Mouse (Mus musculus): ENCODE results near the gene Cpm. TPM values are rescaled to one million over a fixed set of nuclear protein-coding genes. Genes with fewer than 3 reads are reported as not detected.
"Not testable (repeated sequence)": the region's sequence is repeated elsewhere in the genome, so short reads cannot be mapped to it uniquely, and the experiment has no call there.

Gene Cpm
- total and polyA plus RNA-seq, 3 experiments: 0.04 to 0.31 (median 0.17) TPM

- in situ Hi-C loops (cut with MboI; ENCODE audit: low pct_ligation_motif_present, low pct_unique_long_range_greater_than_20kb, low sequenced_read_pairs); H3K27me3 ChIP-seq (replicated peaks); H3K9me3 ChIP-seq (replicated peaks; ENCODE audit: low read length); H3K9ac ChIP-seq (ENCODE audit: insufficient read depth, low read depth); H3K4me3 ChIP-seq (replicated peaks in 1 of 3; ENCODE audit: low read depth in 2 of 3, low read length in 2 of 3, poor library complexity in 1 of 3); H3K4me2 ChIP-seq (ENCODE audit: insufficient read depth, low read depth, poor library complexity, severe bottlenecking); DNase-seq (ENCODE audit: extremely low read depth); dilution Hi-C loops (cut with MboI; ENCODE audit: extremely low pct_ligation_motif_present, extremely low pct_unique_long_range_greater_than_20kb, low sequenced_read_pairs); H3K27ac ChIP-seq (ENCODE audit: insufficient read depth, low read depth): not testable (repeated sequence)
- TF ChIP-seq ZMIZ1 (IDR thresholded peaks at IDR 0.05; ENCODE audit: low read depth, low read length): 0 out of 2 replicates have a peak, but pooled peaks have one; percentile 17
- peaks cover 7 to 18% of the 10 kb centered on the region in 2 experiments for H3K4me1 ChIP-seq (ENCODE audit: control insufficient read depth in 1 of 2, insufficient read depth in 2 of 2)
- peaks cover 88% of the 10 kb centered on the region for H3K79me2 ChIP-seq (replicated peaks; ENCODE audit: control insufficient read depth, extremely low read depth, insufficient read depth, poor library complexity, severe bottlenecking)
- H3K36me3 ChIP-seq (replicated peaks in 1 of 2; ENCODE audit: control insufficient read depth in 1 of 2, insufficient read depth in 1 of 2, low read length in 1 of 2): peaks cover 64 to 82% of the 10 kb centered on the region in 2 experiments
Observed at GRCm38 (mm10) chr10:117704314-117704963, 75.1 kb downstream of the Cpm start.

GRCm38 (mm10) chr10:117704964-117705335 lies 75.7 kb downstream of the Cpm start:
- no peak for DNase-seq (ENCODE audit: extremely low read depth)
- no peak overlapping the region for H3K27ac ChIP-seq (ENCODE audit: insufficient read depth, low read depth)
- H3K79me2 ChIP-seq (replicated peaks; ENCODE audit: control insufficient read depth, extremely low read depth, insufficient read depth, poor library complexity, severe bottlenecking): peaks cover 88% of the 10 kb centered on the region
- no peak overlapping the region; the same call in 1 of the 2 replicates for H3K4me2 ChIP-seq (ENCODE audit: insufficient read depth, low read depth, poor library complexity, severe bottlenecking)
- peaks cover 7 to 18% of the 10 kb centered on the region in 2 experiments for H3K4me1 ChIP-seq (ENCODE audit: control insufficient read depth in 1 of 2, insufficient read depth in 2 of 2)
- no peak for TF ChIP-seq ETS1 (conservative IDR thresholded peaks at IDR 0.05; ENCODE audit: low read depth, low read length)
- no peak for TF ChIP-seq GABPA (IDR thresholded peaks at IDR 0.05; ENCODE audit: insufficient replicate concordance, low read depth, low read length)
- TF ChIP-seq PAX5 (IDR thresholded peaks at IDR 0.05; ENCODE audit: low read length): no peak
- no peak for TF ChIP-seq ZKSCAN1 (IDR thresholded peaks at IDR 0.05; ENCODE audit: borderline replicate concordance, low read depth, low read length)
- no peak for TF ChIP-seq CHD2 (IDR thresholded peaks at IDR 0.05; ENCODE audit: low read length)
- no peak for TF ChIP-seq E2F4 (IDR thresholded peaks at IDR 0.05; ENCODE audit: insufficient replicate concordance, low read depth, low read length)
- TF ChIP-seq CTCF (conservative IDR thresholded peaks at IDR 0.05 in 1 of 2, IDR thresholded peaks at IDR 0.05 in 1 of 2; ENCODE audit: low read depth in 2 of 2, low read length in 2 of 2): no peak
- TF ChIP-seq TBP (conservative IDR thresholded peaks at IDR 0.05; ENCODE audit: low read depth, low read length): no peak
- TF ChIP-seq HCFC1 (IDR thresholded peaks at IDR 0.05; ENCODE audit: low read depth, low read length): no peak
- no peak for TF ChIP-seq MXI1 (IDR thresholded peaks at IDR 0.05; ENCODE audit: low read depth, low read length)
- TF ChIP-seq BHLHE40 (IDR thresholded peaks at IDR 0.05; ENCODE audit: low read depth, low read length): no peak
- TF ChIP-seq POLR2A (IDR thresholded peaks at IDR 0.05; ENCODE audit: low read depth, low read length): no peak
- TF ChIP-seq SIN3A (IDR thresholded peaks at IDR 0.05; ENCODE audit: low read length): no peak
- no peak for TF ChIP-seq NRF1 (IDR thresholded peaks at IDR 0.05; ENCODE audit: low read depth, low read length)
- H3K27me3 ChIP-seq (replicated peaks): no peaks in the 10 kb centered on the region
- peaks cover 59 to 77% of the 10 kb centered on the region in 2 experiments for H3K36me3 ChIP-seq (replicated peaks in 1 of 2; ENCODE audit: control insufficient read depth in 1 of 2, insufficient read depth in 1 of 2, low read length in 1 of 2)
- H3K9me3 ChIP-seq (replicated peaks; ENCODE audit: low read length): no peaks in the 10 kb centered on the region
- H3K4me3 ChIP-seq (replicated peaks in 1 of 3; ENCODE audit: low read depth in 2 of 3, low read length in 2 of 3, poor library complexity in 1 of 3): peak overlapping the region in 1 of 3 experiments; percentile 33
- H3K9ac ChIP-seq (ENCODE audit: insufficient read depth, low read depth): no peak overlapping the region
- in situ Hi-C loops (cut with MboI; ENCODE audit: low pct_ligation_motif_present, low pct_unique_long_range_greater_than_20kb, low sequenced_read_pairs) (no loop called here), dilution Hi-C loops (cut with MboI; ENCODE audit: extremely low pct_ligation_motif_present, extremely low pct_unique_long_range_greater_than_20kb, low sequenced_read_pairs) (no loop called here)
